Mouse (Mus musculus): Measurements from ENCODE around the gene Cisd1. TPM values are rescaled to one million over a fixed set of nuclear protein-coding genes. Genes with fewer than 3 reads are reported as not detected.

The Cisd1 gene
- total RNA-seq, 4 experiments from 2014 or later: 43.8 to 104 (median 72.0) TPM

DNA sequence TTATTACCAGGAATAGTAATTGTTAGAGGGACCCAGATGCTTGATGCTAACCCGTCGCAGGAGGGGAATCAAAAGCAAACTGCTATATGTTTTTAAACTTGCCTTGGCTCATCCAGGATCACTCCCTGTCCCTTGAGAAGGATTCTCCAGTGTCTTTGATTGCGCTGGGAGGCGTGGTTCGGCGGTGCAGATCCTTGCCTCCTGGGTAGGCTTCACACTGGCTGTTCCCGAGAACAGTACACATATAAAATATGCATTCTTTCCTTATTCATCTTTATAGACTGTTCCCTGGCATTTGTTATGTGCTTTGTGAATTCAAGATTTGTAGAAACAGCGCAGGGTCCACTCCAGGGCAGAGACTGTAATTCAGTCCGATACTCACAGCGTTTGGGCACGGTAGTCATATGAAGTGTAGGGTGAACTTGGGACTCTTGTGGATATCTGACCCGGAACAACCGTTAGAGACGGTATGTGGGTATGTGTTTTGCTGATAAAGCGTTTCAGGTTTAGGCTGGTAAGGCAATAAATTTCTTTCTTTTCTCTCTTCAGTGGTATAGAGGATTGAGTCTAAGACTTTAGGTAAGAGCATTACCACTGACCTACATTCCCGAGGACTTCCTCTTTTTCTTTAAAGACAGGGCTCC, 4.0 kb upstream of the Cisd1 start:
- DNase-seq: no peak

DNA sequence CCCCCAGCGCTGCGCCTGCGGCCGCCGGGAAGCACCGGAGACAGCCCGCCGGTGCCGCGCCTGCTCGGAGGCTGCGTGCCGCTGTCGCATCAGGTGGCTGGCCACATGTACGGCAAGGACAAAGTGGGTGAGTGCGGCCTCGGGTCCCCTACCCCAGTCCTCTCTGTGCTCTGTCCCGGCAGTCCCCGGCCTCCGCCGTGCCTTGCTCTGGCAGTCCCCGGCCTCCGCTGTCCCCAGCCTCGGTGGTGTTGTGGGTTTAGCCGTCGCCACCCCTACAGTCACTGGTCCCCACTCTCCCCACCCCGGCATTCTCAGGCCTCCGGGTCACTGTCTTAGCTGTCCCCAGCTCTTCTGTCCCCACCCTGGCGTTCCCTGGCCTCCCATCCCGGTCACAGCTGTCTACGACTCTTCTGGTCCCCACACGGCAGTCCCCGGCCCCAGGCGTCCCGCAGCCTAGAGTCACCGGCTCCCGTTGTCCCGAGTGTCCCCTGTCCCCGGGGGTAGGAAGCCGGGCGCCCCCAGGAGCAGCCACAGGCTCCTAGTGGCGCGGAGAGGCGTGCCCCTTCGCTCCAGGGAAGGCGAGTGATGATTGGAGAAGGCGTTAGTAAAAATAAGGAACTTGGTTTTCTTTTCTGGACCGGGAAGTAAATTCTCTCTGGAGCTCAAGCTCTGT, 3.3 kb upstream of the Cisd1 start:
- DNase-seq: peak; percentile 47

DNA sequence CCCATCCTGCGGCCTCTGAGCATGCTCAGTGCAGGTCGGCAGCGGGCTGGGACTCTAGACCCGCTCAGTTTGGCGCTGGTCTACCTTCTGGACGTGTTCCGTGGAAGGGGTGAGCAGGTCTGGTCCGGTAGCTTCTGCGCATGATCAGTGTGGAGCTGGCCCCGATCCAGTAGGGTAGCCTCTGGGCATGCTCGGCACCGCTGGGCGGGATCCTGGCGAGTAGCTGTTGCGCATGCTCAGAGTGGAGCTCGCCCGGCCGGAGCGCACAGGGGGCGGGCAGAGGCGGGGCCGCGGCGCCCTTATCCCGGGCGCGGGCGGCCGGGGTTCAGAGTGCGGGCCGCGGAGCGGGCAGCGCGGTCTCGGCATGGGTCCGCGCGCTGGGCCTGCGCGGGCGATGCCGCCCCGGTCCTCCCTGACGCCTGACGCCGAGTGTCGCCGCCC, 2.8 kb upstream of the Cisd1 start, which contains the start of gene Ipmk:
TSS of gene Ipmk (plus strand) at position 255 of the 441 bp plus-strand sequence.
- peak; percentile 98 for DNase-seq

DNA sequence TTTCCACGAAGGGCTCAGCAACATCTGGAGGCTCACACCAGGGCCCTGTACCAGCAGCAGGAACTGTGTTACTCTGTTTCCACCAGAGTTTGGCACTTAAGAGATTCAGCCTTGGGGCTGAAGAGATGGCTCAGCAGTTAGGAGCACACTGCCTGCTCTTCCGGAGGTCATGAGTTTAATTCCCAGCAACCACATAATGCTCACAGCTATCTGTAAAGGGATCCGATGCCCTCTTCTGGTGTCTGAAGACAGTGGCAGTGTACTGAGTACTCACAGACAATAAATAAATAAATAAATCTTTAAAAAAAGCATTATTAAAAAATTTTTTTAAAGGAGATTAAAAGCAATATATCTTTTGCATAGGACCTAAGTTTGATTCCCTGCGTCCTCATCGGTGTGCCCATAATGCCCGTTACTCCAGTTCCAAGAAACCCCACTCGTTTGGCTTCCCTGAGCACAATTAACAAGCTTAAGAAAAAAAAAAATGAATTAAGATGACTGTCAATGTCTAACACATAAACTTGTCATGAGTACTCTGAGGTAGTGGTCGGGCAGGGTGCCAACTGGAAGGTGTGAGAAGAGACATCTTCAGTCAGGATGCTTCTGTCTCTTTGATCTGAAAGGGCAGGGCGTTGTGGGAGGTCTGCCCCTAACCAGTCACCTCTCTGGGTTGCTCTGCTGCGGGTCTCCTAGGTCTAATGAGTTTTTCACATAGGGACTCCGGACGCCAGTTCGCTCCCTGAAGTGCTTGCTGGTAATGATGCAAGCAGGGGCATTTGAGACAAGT, 2.2 kb upstream of the Cisd1 start:
- DNase-seq: no peak

DNA sequence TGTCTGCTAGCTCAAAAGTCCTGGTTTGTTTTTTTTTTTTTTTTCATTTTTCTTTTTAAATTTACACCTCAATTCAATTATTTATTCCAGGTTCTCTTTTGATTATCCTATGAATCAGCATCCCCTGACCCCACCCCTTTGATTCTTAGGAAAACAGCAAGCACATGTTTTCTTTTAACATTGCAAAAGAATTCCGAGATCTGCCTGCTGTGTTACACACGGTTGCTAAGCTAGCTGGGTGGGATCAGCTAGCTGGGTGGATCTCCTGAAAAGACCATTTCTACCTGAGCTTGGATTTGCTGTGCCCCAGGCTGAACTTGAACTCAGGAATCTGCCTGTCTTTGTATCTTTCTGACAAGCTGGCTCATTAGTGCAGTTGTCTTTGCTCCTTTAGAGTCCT, 1.4 kb upstream of the Cisd1 start:
- no peak for DNase-seq

DNA sequence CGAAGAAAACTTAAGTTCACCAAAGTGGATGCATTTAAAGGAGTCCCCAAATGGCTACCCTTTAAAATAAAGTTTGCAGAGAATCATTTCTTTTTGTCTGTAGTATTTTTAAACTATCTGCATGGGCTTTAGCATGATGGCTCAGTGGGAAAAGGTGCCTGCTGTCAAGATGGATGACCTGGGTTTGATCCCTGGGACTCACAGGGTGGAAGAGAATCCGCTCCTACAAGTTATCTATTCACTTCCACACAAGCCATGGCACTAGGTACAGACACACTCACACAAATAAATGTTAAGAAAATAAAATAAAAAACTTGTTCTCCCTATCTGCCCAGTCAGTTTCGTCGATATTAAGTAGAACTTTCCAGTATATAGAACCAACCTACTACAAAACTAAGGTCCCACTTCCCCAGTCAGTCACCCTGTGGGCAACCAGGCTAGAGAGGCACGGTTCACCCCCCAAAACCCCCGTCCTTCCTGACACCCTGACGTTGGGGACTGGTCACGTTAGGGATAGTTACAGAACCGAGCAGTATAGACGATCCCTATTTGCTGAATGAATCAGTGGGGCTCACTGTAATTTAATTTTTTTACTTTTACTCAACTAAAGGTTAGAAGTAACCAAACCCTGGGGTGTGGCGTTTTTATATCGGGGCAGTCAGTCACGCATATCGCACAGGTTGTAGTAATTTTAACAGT, 1.0 kb downstream of the Cisd1 start:
- no peak for DNase-seq

DNA sequence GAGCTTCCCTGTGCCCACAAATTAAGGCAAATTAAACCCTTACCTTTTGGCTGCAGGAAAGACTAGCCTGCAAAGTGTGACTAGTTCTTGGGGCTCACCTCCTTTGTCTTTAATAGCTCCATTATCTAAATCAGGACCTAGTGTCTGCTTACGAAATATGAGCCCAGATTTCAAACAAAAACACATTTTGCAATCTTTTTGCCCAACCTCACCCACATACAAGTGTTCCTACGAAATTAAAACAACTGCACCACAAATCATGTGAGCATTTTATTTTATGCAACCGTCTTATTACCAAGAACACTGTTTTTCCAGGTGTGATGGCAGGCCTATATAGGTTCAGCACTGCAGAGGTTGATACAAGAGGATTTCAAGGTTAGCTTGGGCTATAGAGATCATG, 1.6 kb downstream of the Cisd1 start:
- DNase-seq: no peak

DNA sequence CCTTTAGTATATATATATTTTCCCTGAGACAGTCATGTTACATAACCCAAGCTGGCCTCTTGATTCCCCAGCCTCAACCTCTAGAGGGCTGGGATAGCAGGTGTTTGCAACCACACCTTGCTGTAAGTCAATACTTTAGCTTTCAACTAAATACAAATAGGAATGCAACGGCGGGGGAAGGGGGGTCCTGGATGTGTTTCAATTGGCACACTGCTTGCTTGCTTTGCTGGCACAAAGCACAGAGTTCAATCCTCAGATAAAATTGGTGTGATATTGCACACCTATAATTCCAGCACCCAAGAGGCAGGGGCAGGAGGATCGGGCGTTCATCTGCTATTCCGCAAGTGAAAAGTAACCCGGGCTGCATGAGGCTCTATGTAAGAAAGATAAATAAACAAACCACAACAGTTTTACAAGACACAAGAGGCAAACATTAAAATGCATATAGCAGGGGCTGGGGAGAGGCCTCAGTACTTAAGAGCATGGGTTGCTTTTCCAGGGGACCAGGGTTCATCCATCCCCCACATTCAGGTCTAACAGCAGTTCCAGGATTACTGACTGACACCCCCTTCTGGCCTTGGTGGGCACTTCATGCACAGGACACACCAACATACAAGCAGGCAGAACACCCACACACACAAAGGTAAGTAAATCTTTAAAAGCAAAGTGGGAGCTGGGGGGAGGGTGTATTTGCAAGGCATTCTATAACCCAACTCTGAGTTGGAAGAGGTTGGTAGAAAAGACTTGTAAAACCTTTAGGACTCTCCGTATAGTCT, 2.5 kb downstream of the Cisd1 start:
- DNase-seq: no peak

DNA sequence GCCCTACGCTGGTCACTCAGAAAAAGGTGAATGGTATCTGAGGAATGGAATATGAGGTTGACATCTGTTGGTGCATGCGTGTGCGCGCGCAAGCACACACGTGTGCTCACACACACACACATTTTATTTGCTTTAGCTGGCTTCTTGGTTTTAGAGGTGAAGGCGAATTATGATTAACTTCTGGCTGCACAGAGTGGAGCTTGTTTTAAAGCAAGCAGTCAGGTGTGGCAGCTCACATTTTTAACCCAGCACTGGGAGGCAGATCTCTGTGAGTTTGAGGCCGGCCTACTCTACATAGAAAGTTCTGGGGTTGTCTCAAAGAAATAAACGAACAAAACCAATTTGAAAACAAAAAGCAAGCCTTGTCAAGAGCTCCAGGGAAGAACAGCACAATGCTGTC, 3.5 kb downstream of the Cisd1 start:
- DNase-seq: no peak

DNA sequence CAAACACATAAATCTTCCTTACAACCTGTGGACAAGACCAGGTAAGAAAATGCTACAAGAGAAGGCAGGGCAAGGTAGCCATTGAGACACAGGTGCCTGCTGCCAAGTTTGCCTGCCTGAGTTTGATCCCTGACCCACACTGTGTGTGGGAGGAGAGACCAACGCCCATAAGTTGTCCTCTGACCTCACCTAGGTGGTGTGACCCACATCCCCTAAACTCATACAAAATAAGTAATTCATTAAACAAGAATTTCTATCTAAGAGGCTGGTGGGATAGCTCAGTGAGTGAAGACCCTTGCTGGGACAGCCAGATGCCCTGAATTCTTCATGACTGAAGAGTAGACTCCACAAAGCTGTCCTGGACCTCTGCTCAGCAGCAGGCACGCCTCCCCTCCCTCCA, 4.6 kb downstream of the Cisd1 start:
- DNase-seq: no peak

DNA sequence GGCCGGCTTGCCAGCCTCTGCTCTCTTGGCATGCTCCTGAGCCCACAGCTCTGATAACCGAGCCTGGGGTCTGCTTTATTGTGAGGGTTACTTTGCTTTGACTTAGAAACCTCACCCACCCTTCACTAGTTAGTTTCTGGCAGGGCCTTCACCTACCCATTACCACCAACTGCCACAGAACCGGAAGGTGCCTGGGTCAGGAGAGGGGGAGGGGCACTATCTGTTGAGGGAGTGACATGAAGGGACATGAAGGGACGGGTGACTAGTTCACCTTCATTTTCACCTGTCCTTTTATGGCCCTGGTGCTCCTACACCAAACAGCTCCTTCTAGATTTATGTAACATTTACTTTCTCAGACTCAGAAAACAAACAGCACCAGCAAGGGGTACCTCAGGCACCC, 5.3 kb downstream of the Cisd1 start:
- DNase-seq: no peak

DNA sequence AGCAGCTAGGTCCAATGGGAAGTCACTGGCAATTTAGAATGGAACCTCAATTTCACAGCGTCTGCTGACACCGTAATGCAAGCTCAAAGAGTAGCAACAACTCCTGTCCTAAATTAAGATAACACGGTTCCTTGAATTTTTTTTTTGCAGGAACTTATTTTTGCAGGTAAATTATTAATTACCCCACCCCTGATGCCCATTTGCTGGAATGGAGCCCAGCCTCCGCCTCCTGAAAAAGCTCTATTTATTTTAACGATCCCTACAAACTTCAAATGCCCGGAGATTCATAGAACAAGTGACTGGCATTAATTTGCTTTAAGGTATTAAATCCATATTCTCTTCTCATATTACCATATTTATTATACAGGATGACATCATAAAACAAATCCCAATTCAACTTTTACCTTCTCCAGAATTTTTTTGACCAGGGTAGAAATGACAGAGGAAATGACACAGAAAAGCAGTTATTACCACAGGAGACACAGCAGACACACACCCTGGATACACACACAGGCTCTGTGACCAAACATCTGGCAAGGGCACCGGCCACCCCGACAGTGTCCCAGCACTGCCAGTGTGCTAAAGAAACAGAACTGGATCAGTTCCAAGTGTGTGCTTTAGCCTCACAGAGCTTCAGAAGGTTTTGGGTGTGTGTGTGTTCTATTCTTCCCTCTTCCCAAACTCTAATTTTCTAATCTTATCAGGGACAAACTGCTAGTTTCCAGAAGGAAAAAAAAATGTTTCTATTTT, 6.4 kb downstream of the Cisd1 start:
- DNase-seq: no peak

DNA sequence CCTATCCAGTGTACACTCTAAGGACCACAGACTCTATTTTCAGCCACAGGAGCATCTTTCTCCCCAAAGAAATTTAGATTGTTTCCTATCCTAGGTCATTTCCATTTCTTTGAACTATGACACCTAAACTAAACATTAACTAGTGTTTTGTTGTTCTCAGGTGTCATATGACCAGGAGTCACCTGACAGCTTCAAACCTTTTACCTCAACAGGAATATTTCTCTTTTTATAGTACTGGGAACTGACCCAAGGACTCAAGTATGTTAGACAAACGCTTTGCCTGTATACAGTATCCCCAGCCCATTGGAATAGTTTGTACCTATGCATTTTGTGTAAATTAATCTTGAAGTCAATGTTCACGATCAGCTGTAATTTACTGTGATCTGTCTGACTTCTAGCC, 7.0 kb downstream of the Cisd1 start:
- no peak for DNase-seq

DNA sequence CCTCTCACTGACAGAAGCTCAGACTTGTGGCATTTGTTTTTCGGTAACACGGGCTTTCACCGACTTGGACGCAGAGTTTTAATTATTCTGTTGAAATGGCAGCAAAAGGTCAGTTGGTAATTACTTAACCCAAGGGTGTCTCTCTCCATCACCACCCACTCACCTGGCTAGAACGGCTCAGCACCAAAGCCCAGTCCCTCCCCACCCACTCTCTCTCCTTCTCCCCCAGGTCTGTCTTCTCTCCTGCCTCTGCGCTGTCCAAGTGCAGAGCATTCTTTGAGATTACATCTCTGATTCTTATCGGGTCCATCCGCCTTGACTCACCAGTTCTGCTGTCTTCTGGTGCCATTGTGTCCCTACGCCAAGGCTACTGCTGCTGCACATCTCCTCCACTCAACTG, 11.9 kb downstream of the Cisd1 start:
- DNase-seq: no peak

DNA sequence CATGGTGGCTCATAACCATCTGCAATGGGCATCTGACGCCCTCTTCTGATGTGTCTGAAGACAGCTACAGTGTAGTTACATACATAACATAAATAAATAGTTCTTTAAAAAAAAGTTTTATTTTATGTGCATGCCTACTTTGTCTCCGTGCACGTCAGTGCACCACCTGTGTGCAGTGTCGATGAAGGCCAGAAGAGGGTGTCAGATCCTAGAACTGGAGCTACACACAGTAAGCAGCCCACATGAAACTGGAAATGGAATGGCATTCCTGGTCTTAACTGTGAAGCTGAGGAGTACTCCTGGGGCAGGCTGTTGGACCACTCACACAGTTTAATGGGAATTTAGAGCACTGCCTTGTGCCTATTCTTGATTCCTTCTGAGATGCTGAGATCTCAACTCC, 12.4 kb downstream of the Cisd1 start:
- DNase-seq: no peak

DNA sequence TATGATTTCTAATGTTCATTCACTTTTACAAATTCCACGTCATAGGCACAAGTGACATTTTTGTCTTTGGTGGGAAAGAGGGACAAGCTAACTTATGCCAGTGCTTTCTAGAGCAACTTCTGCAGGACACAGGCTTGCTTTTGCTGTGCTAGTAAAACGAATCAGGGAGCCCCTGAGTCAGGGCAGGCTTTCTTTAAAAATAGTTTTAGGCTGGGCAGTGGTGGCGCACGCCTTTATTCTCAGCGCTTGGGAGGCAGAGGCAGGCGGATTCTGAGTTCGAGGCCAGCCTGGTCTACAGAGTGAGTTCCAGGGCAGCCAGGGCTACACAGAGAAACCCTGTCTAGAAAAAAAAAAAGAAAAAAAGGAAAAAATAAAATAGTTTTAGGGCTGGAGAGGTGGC, 12.8 kb downstream of the Cisd1 start:
- no peak for DNase-seq

DNA sequence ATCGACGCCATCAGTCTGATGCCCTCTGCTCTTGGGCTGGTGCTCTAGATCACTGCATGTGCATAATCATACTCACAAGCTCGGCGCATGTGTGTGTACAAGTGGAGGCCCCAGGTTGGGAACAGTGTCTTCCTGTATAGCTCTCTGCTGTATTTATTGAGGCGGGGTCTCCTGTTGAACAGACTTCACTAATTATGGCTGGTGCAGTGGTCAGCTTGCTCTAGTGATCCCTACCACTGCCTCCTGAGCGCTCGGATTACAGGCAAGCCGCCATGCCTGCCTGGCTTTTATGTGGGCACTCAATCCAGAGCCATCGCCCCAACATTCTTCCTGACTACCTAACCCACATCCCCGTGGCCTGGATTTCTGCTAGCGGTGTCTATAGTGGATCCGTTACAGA, 14.7 kb downstream of the Cisd1 start:
- DNase-seq: no peak

DNA sequence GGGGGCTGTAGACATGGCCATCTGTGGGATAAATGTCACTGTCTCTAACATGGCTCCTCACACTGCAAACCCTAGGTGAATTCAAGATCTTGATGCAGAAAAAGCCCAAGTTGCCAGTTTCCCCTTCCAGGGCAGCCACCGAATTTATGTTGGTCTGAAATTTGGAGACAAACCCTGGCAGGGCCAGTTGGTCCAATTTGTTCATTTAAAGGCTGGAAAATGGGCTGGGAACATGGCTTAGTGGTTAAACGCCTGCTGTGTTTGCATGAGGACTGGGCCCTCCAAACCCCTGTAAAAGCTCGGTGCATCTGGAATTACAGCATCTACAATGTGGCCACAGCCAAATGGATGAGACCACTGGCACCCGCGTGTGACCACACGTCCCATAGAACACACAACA, 15.5 kb downstream of the Cisd1 start:
- no peak for DNase-seq

DNA sequence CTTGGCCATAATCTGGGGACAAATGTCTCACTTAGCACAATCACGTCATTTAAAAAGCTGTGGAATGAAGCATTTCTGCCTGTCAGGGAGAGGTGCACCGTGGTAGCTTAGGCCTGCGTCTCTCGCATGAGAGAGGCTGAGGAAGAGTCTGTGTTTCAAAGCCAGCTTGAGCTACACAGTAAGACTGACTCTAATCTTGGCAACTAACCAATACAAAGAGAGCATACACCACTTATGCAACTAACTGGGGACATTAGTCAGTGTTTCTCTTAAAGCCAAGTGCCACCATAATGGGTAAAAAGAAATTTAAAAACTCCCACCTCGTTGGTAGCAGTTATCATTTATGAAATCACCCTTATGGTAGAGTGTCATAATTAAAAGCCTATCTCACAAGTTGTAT, 15.9 kb downstream of the Cisd1 start:
- DNase-seq: no peak

DNA sequence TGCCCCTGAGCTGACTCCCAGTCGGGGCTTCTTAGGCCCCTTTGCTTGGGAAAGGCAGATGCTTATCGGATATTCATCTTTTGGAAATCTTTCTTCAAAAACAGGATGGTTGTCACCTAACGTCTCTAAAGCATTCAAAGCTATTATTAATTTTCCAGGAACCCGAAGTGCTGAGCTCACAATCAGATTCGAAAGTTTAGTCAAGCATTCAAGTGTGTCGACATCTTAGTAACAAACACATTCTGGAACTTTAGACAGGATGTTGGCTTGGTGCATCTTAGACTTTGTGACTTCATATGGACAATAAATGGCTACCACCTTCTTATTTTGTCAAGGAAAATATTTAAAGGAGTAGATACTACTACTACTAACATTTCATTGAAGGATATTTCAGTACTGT, 16.4 kb downstream of the Cisd1 start:
- DNase-seq: no peak

DNA sequence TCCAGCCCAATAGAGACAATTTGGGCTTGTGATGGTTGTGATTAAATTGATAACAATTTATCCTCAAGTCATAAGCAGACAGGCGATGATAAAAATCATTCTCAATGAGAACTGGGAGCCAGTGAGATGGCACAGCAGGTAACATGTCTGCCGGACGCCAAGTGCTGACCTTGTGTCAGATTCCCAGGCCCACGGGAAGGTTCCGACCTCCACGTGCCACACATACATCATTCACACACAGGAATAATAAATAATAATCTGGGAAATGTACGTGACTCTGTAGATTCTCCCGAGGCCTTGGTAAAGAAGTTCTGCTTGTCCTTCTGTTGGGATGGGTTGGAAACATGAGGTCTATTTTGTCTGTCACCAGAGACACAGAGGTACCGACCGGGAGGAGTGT, 17.4 kb downstream of the Cisd1 start:
- no peak for DNase-seq

DNA sequence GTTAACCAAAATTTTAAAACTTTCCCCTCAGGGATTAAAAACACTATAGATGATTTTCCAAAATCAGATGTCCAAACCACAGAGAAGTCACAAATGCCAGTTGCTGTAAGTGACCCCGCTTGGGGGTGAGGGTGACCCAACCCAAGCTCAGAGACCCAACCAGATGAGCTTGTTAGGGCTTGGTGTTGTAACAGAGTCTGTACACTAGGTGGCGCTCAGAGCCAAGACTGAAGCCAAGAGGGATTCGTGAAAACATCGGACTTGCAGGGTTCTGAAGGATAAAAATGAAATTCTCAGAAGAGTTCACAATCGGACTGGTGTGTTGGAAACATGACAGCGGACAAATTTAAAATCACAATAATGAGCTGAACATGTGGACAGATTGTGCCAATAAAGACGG, 18.0 kb downstream of the Cisd1 start:
- peak; percentile 35 for DNase-seq
